Mouse (Mus musculus) limb, embryonic 13.5 days (tissue): ENCODE results near the gene Serpina1c. TPM values are rescaled to one million over a fixed set of nuclear protein-coding genes. Genes with fewer than 3 reads are reported as not detected.
"Not testable (repeated sequence)": the region's sequence is repeated elsewhere in the genome, so short reads cannot be mapped to it uniquely, and the experiment has no call there.

Experiments used
- ATAC-seq: fragments of 200-750 bp; cut with Nextera tagmentation; 2 replicates; pipeline ENCODE4 v1.8.0; 2017; ENCODE audit warnings: low read depth, moderate number of reproducible peaks, moderate TSS enrichment; ENCODE audit not compliant: low FRiP score
- H3K27ac ChIP-seq: fragments of 300-500 bp; sonication (generic); 2 replicates; pipeline ENCODE4 v1.5.1; 2015; ENCODE audit warnings: inconsistent platforms, mild to moderate bottlenecking, moderate library complexity
- H3K27me3 ChIP-seq: fragments of 300-500 bp; sonication (generic); 2 replicates; pipeline ENCODE4 v1.6.1; 2015; ENCODE audit warnings: mild to moderate bottlenecking, inconsistent platforms
- H3K36me3 ChIP-seq: fragments of 300-500 bp; sonication (generic); 2 replicates; pipeline ENCODE4 v1.6.1; 2015; ENCODE audit warnings: inconsistent platforms, mild to moderate bottlenecking, moderate library complexity
- H3K4me1 ChIP-seq: fragments of 300-500 bp; sonication (generic); 2 replicates; pipeline ENCODE4 v1.6.1; 2015; ENCODE audit warnings: inconsistent platforms
- H3K4me2 ChIP-seq: fragments of 300-500 bp; sonication (generic); replicated peaks from 2 replicates; pipeline ENCODE4 v1.6.1; 2015; ENCODE audit warnings: inconsistent platforms, mild to moderate bottlenecking, moderate library complexity
- H3K4me3 ChIP-seq: fragments of 300-500 bp; sonication (generic); 2 replicates; pipeline ENCODE4 v1.5.1; 2015; ENCODE audit warnings: moderate library complexity, mild to moderate bottlenecking, inconsistent platforms
- H3K9ac ChIP-seq: fragments of 300-500 bp; sonication (generic); 2 replicates; pipeline ENCODE4 v1.6.1; 2015; ENCODE audit warnings: mild to moderate bottlenecking, inconsistent platforms
- H3K9me3 ChIP-seq: fragments of 300-500 bp; sonication (generic); 2 replicates; pipeline ENCODE4 v1.6.1; 2016; ENCODE audit warnings: inconsistent platforms
- WGBS: fragments of 180-500 bp; shearing (Covaris S2); methylation state at CpG from one replicate; pipeline ENCODE4 v1.1.7; 2015; 5-methylcytosine and 5-hydroxymethylcytosine counted together
- polyA plus RNA-seq: library from polyadenylated mRNA; unstranded; fragments of >200 nt; fragmentation: Nextera tagmentation; extraction: Ambion mirVana; gene quantifications from 2 replicates; pipeline ENCODE4 v1.2.1, GENCODE M21; 2015

The Serpina1c gene
- polyA plus RNA-seq = 0.46 TPM in 1 of 2 replicates, not detected in the other

- not testable (repeated sequence) for H3K4me1 ChIP-seq, H3K9me3 ChIP-seq, H3K9ac ChIP-seq, H3K4me3 ChIP-seq, H3K4me2 ChIP-seq, ATAC-seq, H3K27ac ChIP-seq, H3K36me3 ChIP-seq, H3K27me3 ChIP-seq
- WGBS = 85% methylated on average over 4 of the region's 4 CpGs
Measured at GRCm38 (mm10) chr12:103904837-103905340, at the start of gene Serpina1c. Gene Serpina1c, minus strand, starts transcription at chr12:103904887.

DNA sequence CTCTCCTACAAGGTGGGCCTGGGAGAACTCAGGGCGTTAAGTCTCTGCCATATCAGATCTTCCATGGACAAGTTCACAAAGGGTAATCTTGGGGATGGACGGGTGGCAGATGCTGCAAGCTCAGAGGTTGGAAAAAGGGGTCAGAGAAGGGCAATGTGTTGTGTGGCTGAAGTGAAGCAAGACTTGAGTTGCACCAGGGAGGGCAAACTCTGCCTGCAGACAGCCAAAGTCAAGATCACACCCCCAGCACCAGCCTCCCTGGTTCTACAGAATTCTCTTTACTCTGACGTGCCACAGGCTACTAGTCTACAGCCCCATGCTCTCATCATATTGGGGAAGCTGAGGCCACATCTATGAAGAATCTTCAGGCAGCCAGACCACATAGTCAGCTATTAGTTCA lies 48.3 kb upstream of the Serpina1c start:
- H3K27me3 ChIP-seq, H3K9me3 ChIP-seq, H3K4me1 ChIP-seq, H3K27ac ChIP-seq, H3K4me3 ChIP-seq, H3K36me3 ChIP-seq, H3K4me2 ChIP-seq, ATAC-seq, H3K9ac ChIP-seq: not testable (repeated sequence)
- WGBS = 80% methylated on average over 3 of the region's 3 CpGs

GRCm38 (mm10) chr12:103946243-103946642 lies 41.6 kb upstream of the Serpina1c start:
- no peak for ATAC-seq
- Histone ChIP-seq H3K27me3 (no peaks in the 10 kb centered on the region), H3K9me3 (peaks cover 6% of the 10 kb centered on the region), H3K4me3 (no peak overlapping the region), H3K4me1 (no peaks in the 10 kb centered on the region), H3K36me3 (no peaks in the 10 kb centered on the region), H3K9ac (no peak overlapping the region), H3K4me2 (no peak overlapping the region), H3K27ac (no peak overlapping the region)
- 88% methylated on average over 4 of the region's 4 CpGs for WGBS

DNA sequence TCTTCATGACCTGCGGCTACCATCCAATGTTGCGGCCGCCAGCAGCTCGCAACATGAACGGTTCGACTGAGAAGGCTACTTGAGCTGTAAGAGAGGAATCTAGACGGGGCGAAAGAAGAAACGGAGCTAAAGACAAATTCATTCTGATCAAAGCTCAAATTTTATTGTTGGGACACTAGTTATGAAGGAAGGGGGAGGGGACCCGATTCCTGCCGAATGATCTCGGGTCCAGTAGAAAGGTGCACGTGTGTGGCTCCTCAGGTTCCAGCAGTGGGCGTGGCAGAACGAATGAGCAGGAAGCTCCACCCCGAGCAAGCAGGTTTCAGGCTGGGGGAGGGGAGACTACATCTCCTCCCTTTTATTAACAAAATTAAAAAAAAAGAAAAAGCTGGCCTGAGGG lies 4.5 kb upstream of the Serpina1c start:
- WGBS = 93% methylated on average over 12 of the region's 16 CpGs
- not testable (repeated sequence) for H3K4me1 ChIP-seq, H3K36me3 ChIP-seq, ATAC-seq, H3K9me3 ChIP-seq, H3K27ac ChIP-seq, H3K4me2 ChIP-seq, H3K4me3 ChIP-seq, H3K27me3 ChIP-seq, H3K9ac ChIP-seq

DNA sequence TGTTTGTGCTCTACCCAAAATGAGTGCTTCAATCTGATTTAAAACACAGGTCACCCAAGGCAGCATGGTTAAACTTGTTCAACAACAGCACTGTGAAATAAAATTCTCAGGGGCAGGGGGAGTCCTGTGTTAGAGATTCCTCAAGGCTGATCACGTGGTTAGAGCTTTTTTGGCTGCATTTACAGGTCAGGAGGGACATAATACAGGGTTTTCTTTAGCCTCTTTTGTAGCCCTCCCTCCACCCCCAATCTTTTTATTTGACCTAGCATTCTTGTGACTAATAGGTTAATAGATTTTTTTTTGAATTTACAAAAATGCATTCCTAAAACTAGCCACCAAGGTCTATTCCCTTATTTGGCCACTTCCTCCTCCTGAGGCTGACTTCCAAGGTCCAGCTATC lies 3.1 kb upstream of the Serpina1c start:
- not testable (repeated sequence) for H3K9ac ChIP-seq, ATAC-seq

DNA sequence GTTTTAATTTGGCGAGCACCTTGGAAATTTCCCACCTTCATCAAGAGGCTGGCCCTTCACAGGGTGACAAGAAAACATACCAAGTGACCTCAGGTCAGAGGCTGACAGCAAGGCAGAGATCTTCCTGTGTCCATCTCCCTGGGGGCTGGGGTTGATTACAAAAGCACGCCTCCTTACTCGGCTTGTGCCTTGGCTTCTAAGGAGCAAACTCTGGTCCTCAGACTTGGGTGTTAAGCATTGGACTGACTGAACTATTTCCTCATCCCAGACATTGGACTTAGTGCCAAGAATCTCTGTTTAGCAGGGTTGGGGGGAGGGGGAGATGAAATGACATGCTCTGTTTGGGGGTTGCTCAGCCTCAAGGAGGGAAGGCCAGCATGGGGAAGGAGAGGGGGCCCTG lies 2.8 kb downstream of the Serpina1c start:
- not testable (repeated sequence) for H3K36me3 ChIP-seq, H3K27ac ChIP-seq, H3K9me3 ChIP-seq, H3K4me2 ChIP-seq, H3K27me3 ChIP-seq, H3K9ac ChIP-seq, H3K4me1 ChIP-seq, H3K4me3 ChIP-seq, ATAC-seq
- whole genome bisulfite sequencing = 85% methylated on average over 3 of the region's 3 CpGs

More for the DNA sequence above, 3.1 kb upstream of the Serpina1c start:
- 29% methylated on average over 1 of the region's 1 CpGs for WGBS
- H3K4me3 ChIP-seq, H3K9me3 ChIP-seq, H3K4me1 ChIP-seq, H3K36me3 ChIP-seq, H3K27ac ChIP-seq, H3K4me2 ChIP-seq, H3K27me3 ChIP-seq: not testable (repeated sequence)

- H3K36me3 ChIP-seq, H3K9ac ChIP-seq, H3K9me3 ChIP-seq, ATAC-seq, H3K27ac ChIP-seq, H3K4me2 ChIP-seq, H3K4me1 ChIP-seq, H3K27me3 ChIP-seq, H3K4me3 ChIP-seq: not testable (repeated sequence)
- 65% methylated on average over 1 of the region's 1 CpGs for WGBS
Measured at GRCm38 (mm10) chr12:103866873-103867272, 37.8 kb downstream of the Serpina1c start.

- H3K9ac ChIP-seq, H3K27ac ChIP-seq, ATAC-seq, H3K36me3 ChIP-seq, H3K4me1 ChIP-seq, H3K27me3 ChIP-seq, H3K4me2 ChIP-seq, H3K9me3 ChIP-seq, H3K4me3 ChIP-seq: not testable (repeated sequence)
- WGBS = 82% methylated on average over 9 of the region's 9 CpGs
Measured at GRCm38 (mm10) chr12:103863101-103863974, 41.3 kb downstream of the Serpina1c start, which contains the start of gene Serpina1a. Gene Serpina1a, minus strand, starts transcription at chr12:103863562.

DNA sequence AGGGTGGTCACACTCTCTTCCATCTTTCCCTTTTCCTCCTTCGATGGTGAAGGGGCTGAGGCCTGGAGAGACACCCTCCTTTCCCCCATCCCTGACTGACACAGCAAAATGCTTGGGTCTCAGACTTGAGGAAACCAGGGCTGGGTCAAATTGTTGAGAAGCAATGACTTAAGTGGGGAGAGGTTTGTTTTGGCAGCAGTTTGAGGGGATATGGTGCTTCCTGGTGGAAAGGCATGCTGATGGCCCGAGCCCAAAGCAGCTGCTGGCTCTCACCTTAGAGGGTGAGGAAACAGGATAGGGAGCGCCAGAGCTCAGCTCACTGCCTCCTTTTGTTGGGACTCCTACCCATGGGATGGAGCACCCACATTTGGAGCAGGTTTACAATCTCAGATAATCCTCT lies 43.7 kb downstream of the Serpina1c start:
- H3K9ac ChIP-seq = no peak overlapping the region
- H3K27me3 ChIP-seq = no peaks in the 10 kb centered on the region
- no peak for ATAC-seq
- H3K4me2 ChIP-seq = no peak overlapping the region
- no peaks in the 10 kb centered on the region for H3K4me1 ChIP-seq
- H3K36me3 ChIP-seq = no peaks in the 10 kb centered on the region
- H3K9me3 ChIP-seq = no peaks in the 10 kb centered on the region
- H3K27ac ChIP-seq = no peak overlapping the region
- WGBS = 62% methylated on average over 3 of the region's 3 CpGs
- no peak overlapping the region for H3K4me3 ChIP-seq

GRCm38 (mm10) chr12:103860571-103860970 lies 44.1 kb downstream of the Serpina1c start:
- H3K27me3 ChIP-seq, H3K9ac ChIP-seq, H3K9me3 ChIP-seq, H3K27ac ChIP-seq, H3K36me3 ChIP-seq, ATAC-seq, H3K4me1 ChIP-seq, H3K4me2 ChIP-seq, H3K4me3 ChIP-seq: not testable (repeated sequence)
- WGBS = 83% methylated on average over 3 of the region's 4 CpGs

GRCm38 (mm10) chr12:103859584-103859983 lies 45.1 kb downstream of the Serpina1c start:
- H3K27me3 ChIP-seq, H3K4me2 ChIP-seq, H3K9ac ChIP-seq, ATAC-seq, H3K4me1 ChIP-seq, H3K9me3 ChIP-seq, H3K4me3 ChIP-seq, H3K27ac ChIP-seq, H3K36me3 ChIP-seq: not testable (repeated sequence)
- 68% methylated on average over 3 of the region's 3 CpGs for WGBS

DNA sequence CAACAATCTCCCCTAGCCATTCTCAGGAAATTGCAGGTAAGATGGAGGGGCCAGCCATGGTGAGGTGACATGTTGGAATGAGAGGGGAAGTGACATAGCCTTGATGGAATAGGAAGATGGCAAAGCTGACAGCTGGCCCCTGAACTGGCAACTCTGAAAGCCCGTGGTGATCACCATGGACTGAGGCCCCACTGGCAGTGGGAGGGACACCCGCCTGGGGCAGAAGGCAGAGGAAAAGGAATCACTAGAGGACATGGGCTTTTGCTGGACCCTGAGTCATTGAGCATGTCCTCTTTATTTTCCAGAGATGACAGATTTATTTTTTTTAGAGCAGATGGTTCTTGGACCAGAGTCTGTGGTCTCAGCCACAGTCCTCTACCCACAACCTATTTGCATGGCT lies 51.7 kb downstream of the Serpina1c start:
- not testable (repeated sequence) for ATAC-seq, H3K4me1 ChIP-seq, H3K4me2 ChIP-seq, H3K9ac ChIP-seq, H3K9me3 ChIP-seq, H3K27me3 ChIP-seq, H3K36me3 ChIP-seq, H3K27ac ChIP-seq, H3K4me3 ChIP-seq
- 76% methylated on average over 2 of the region's 2 CpGs for WGBS
